ENCODE assay signal across 8 mouse cellular contexts in the genomic region with DNA sequence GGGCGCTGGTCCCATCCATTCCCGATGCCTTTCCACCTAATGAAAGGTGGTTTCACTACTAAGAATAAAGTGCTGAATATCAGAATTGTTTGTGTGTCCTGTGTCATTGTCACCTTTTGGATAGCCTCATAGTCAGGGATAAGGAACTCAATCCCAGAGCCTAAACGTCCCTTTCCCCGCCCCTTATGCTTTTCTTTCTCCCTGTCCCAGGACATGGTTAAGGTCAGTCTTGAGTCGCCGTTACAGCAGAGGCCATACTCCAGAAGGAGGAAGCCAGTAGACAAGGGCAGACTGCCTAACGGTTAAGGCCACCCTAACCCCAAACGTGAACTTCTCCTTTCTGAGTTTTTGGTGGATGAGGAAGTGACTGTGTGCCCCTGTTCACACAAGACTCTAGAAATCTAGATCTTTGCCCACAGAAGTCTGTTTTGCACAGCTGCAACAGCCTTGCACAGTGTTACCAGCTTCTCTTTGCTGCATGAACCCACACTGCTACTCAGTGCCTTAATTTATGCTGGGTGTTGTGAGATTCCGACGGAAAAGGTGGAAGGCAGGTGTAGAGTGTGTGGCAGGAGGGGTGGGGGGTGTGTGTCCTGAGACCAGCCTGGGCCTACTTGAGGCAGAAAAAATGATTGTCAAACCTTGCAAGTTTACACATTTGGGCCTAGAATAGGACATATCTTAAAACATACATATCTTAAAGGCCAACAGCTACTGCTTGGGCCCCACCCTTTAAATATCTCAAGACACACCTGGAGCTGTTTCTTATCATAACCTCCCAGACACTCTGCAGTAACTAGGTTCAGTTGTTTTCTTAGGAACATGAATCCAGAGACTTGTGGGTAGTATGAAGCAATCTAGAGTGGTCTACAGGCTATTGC. TPM values are rescaled to one million over a fixed set of nuclear protein-coding genes. Genes with fewer than 3 reads are reported as not detected.
DNase-seq lines count a peak whose midpoint lies in the region; ATAC-seq and TF ChIP-seq lines count a peak whose summit lies in the region.

No protein-coding gene starts in this region.

- peak overlapping the region; percentile 92 for H3K9ac ChIP-seq in MEL (ENCODE audit: control insufficient read depth, low read depth, low read length, poor library complexity, severe bottlenecking)
- peak overlapping the region; percentile 88 for H3K9ac ChIP-seq in heart, postnatal 0 days (replicated peaks; ENCODE audit: low read depth, low read length)
- peak overlapping the region; percentile 84 for H3K9ac ChIP-seq in limb, embryonic 14.5 days (ENCODE audit: low read depth, low read length, severe bottlenecking)
- H3K9ac ChIP-seq in midbrain, embryonic 14.5 days (replicated peaks; ENCODE audit: low read length), result peak overlapping the region; percentile 88; the same call in 1 of the 2 replicates

- no peak for TF ChIP-seq CTCF in MEL (IDR thresholded peaks at IDR 0.05 in 2 of 3, conservative IDR thresholded peaks at IDR 0.05 in 1 of 3; ENCODE audit: control insufficient read depth in 1 of 3, insufficient read depth in 1 of 3, low read depth in 2 of 3, low read length in 3 of 3, poor library complexity in 1 of 3, severe bottlenecking in 1 of 3)
- TF ChIP-seq CTCF in heart, postnatal 0 days (IDR thresholded peaks at IDR 0.05; ENCODE audit: low read depth), result no peak

- peak; percentile 41 to 79; a peak in 3 of 4 replicates for TF ChIP-seq POLR2A in MEL (IDR thresholded peaks at IDR 0.05; ENCODE audit: control insufficient read depth in 1 of 2, insufficient read depth in 1 of 2, low read depth in 1 of 2, low read length in 2 of 2, poor library complexity in 1 of 2)
- TF ChIP-seq POLR2A in limb, embryonic 14.5 days (IDR thresholded peaks at IDR 0.05; ENCODE audit: borderline replicate concordance, extremely low read depth, insufficient read depth, insufficient read length), result no peak

- peak overlapping the region; percentile 98 for H3K27ac ChIP-seq in MEL (ENCODE audit: control insufficient read depth, low read depth, low read length)
- peak overlapping the region; percentile 98 for H3K27ac ChIP-seq in heart, postnatal 0 days (ENCODE audit: low read depth)
- H3K27ac ChIP-seq in limb, embryonic 14.5 days (replicated peaks; ENCODE audit: low read depth, low read length), result peak overlapping the region; percentile 95
- no peak overlapping the region for H3K27ac ChIP-seq in midbrain, embryonic 14.5 days (replicated peaks; ENCODE audit: low read depth, low read length)

- H3K36me3 ChIP-seq in MEL (ENCODE audit: control insufficient read depth in 1 of 2, insufficient read depth in 2 of 2, low read length in 2 of 2), result peaks cover 0 to 47% of the 10 kb centered on the region in 2 experiments; a peak in 2 of 4 replicates
- peaks cover 13% of the 10 kb centered on the region for H3K36me3 ChIP-seq in heart, postnatal 0 days (replicated peaks; ENCODE audit: control insufficient read depth, insufficient read depth, low read length)
- H3K36me3 ChIP-seq in limb, embryonic 14.5 days (ENCODE audit: control insufficient read depth, insufficient read depth, low read length), result peaks cover 12% of the 10 kb centered on the region
- peaks cover 11% of the 10 kb centered on the region for H3K36me3 ChIP-seq in midbrain, embryonic 14.5 days (ENCODE audit: control insufficient read depth, insufficient read depth, low read length)

- ATAC-seq in common myeloid progenitor, adult 5-6 weeks (replicated peaks; ENCODE audit: low read depth, poor library complexity, severe bottlenecking), result peak; percentile 45
- no peak for ATAC-seq in heart, postnatal 0 days (ENCODE audit: insufficient read depth, low read depth)
- no peak for ATAC-seq in limb, embryonic 14.5 days (ENCODE audit: low FRiP score, low read depth)
- no peak for ATAC-seq in midbrain, embryonic 14.5 days (ENCODE audit: low FRiP score, low TSS enrichment)

- 44% methylated on average over 10 of the region's 10 CpGs for WGBS in heart, postnatal 0 days
- 64% methylated on average over 10 of the region's 10 CpGs for WGBS in limb, embryonic 14.5 days
- 70% methylated on average over 10 of the region's 10 CpGs for WGBS in midbrain, embryonic 14.5 days

- peaks cover 23 to 51% of the 10 kb centered on the region in 2 experiments for H3K4me1 ChIP-seq in MEL (ENCODE audit: control insufficient read depth in 1 of 2, insufficient read depth in 2 of 2, low read length in 2 of 2)
- peaks cover 21% of the 10 kb centered on the region for H3K4me1 ChIP-seq in heart, postnatal 0 days (ENCODE audit: control insufficient read depth, insufficient read depth)
- H3K4me1 ChIP-seq in limb, embryonic 14.5 days (ENCODE audit: control insufficient read depth, insufficient read depth, low read length), result peaks cover 16% of the 10 kb centered on the region
- H3K4me1 ChIP-seq in midbrain, embryonic 14.5 days (ENCODE audit: control insufficient read depth, insufficient read depth, low read length), result peaks cover 13% of the 10 kb centered on the region

- H3K27me3 ChIP-seq in MEL (ENCODE audit: control insufficient read depth in 1 of 2, insufficient read depth in 2 of 2, low read length in 2 of 2), result no peaks in the 10 kb centered on the region
- no peaks in the 10 kb centered on the region for H3K27me3 ChIP-seq in heart, postnatal 0 days (ENCODE audit: control insufficient read depth, insufficient read depth, low read length)
- H3K27me3 ChIP-seq in limb, embryonic 14.5 days (ENCODE audit: control insufficient read depth, insufficient read depth, low read length), result no peaks in the 10 kb centered on the region
- H3K27me3 ChIP-seq in midbrain, embryonic 14.5 days (ENCODE audit: control insufficient read depth, insufficient read depth, low read length), result no peaks in the 10 kb centered on the region

- peak; percentile 98 to 99 for TF ChIP-seq EP300 in MEL (IDR thresholded peaks at IDR 0.05; ENCODE audit: low read depth in 1 of 2, low read length in 2 of 2)
- no peak for TF ChIP-seq EP300 in heart, postnatal 0 days (IDR thresholded peaks at IDR 0.05; ENCODE audit: low read depth)

- H3K79me2 ChIP-seq in MEL (ENCODE audit: control insufficient read depth, insufficient read depth, low read length, poor library complexity), result peaks cover 17% of the 10 kb centered on the region

- DNase-seq in MEL (ENCODE audit: low read depth, low spot score), result peak; percentile 95
- DNase-seq in heart, postnatal 0 days (ENCODE audit: low spot score), result no peak
- DNase-seq in limb, embryonic 14.5 days (ENCODE audit: low spot score), result no peak
- DNase-seq in midbrain, embryonic 14.5 days, result no peak
- peak; percentile 28 for DNase-seq in telencephalon, adult 2 months (ENCODE audit: low read depth, low spot score)
- DNase-seq in urinary bladder, postnatal 25 days (ENCODE audit: low spot score), result no peak
- DNase-seq in left cerebral cortex, postnatal 4 days, result no peak

- peak overlapping the region; percentile 93 for H3K4me2 ChIP-seq in heart, postnatal 0 days (ENCODE audit: low read depth, low read length)
- H3K4me2 ChIP-seq in limb, embryonic 14.5 days (replicated peaks; ENCODE audit: low read depth, low read length, severe bottlenecking), result peak overlapping the region; percentile 82
- H3K4me2 ChIP-seq in midbrain, embryonic 14.5 days (ENCODE audit: low read length), result peak overlapping the region; percentile 85

- H3K4me3 ChIP-seq in MEL (ENCODE audit: control insufficient read depth in 1 of 2, insufficient read depth in 1 of 2, low read depth in 2 of 2, low read length in 2 of 2), result peak overlapping the region; percentile 76 to 79
- H3K4me3 ChIP-seq in heart, postnatal 0 days (ENCODE audit: low read depth, low read length), result peak overlapping the region; percentile 84
- peak overlapping the region; percentile 78 for H3K4me3 ChIP-seq in limb, embryonic 14.5 days (replicated peaks; ENCODE audit: low read length)
- peak overlapping the region; percentile 73 for H3K4me3 ChIP-seq in midbrain, embryonic 14.5 days (replicated peaks; ENCODE audit: low read depth, low read length)

- TF ChIP-seq RAD21 in MEL (IDR thresholded peaks at IDR 0.05; ENCODE audit: low read depth, low read length), result no peak

- intact Hi-C loops in left cerebral cortex, postnatal 4 days (cut with DNase I), result no loop called here

- H3K9me3 ChIP-seq in MEL (replicated peaks; ENCODE audit: insufficient read depth, low read length), result no peaks in the 10 kb centered on the region
- H3K9me3 ChIP-seq in heart, postnatal 0 days (replicated peaks; ENCODE audit: control insufficient read depth, low read length), result no peaks in the 10 kb centered on the region
- no peaks in the 10 kb centered on the region for H3K9me3 ChIP-seq in limb, embryonic 14.5 days (ENCODE audit: control insufficient read depth, low read length)
- no peaks in the 10 kb centered on the region for H3K9me3 ChIP-seq in midbrain, embryonic 14.5 days (ENCODE audit: control insufficient read depth, low read length)

RNA-seq across cellular contexts. Expression of gene Gpx1, which starts 1.8 kb away (rescaled TPM):
- total RNA-seq in MEL (2012; rRNA removed), result 1,163 and 1,351 TPM in 2 replicates
- 1,000 to 10,000 TPM; 1,085 to 1,266 TPM for polyA plus RNA-seq in MEL (2012; ENCODE audit: insufficient read depth in 1 of 2, insufficient read length in 2 of 2, low read depth in 1 of 2, low replicate concordance in 2 of 2, missing spikeins in 1 of 2)
- total RNA-seq in common myeloid progenitor, adult 5-6 weeks (2017), result 1,127 and 1,204 TPM in 2 replicates
- 319 and 336 TPM in 2 replicates for total RNA-seq in heart, postnatal 0 days (2014; rRNA removed; ENCODE audit: low replicate concordance)
- polyA plus RNA-seq in heart, postnatal 0 days (2015; fragmentation: Nextera tagmentation; extraction: Ambion mirVana), result 578 and 581 TPM in 2 replicates
- 476 and 533 TPM in 2 replicates for polyA plus RNA-seq in limb, embryonic 14.5 days (2012; rRNA removed)
- 686 and 718 TPM in 2 replicates for polyA plus RNA-seq in limb, embryonic 14.5 days (2014; fragmentation: Nextera tagmentation; extraction: Ambion mirVana)
- polyA plus RNA-seq in midbrain, embryonic 14.5 days (2014; fragmentation: Nextera tagmentation; extraction: Ambion mirVana), result 476 and 480 TPM in 2 replicates
- 100 to 1,000 TPM; 113 to 116 TPM for total RNA-seq in left cerebral cortex, postnatal 4 days (2021)

RNA-seq across cellular contexts. Expression of gene Usp4, which starts 7.2 kb away (rescaled TPM):
- 85.4 and 88.4 TPM in 2 replicates for total RNA-seq in MEL (2012; rRNA removed)
- 100 to 1,000 TPM in 1 of 2 experiments, not detected in 1; 128 TPM for polyA plus RNA-seq in MEL (2012; ENCODE audit: insufficient read depth in 1 of 2, insufficient read length in 2 of 2, low read depth in 1 of 2, low replicate concordance in 2 of 2, missing spikeins in 1 of 2)
- total RNA-seq in common myeloid progenitor, adult 5-6 weeks (2017), result 49.2 and 75.5 TPM in 2 replicates
- total RNA-seq in heart, postnatal 0 days (2014; rRNA removed; ENCODE audit: low replicate concordance), result 71.1 and 76.8 TPM in 2 replicates
- polyA plus RNA-seq in heart, postnatal 0 days (2015; fragmentation: Nextera tagmentation; extraction: Ambion mirVana), result 54.9 and 60.6 TPM in 2 replicates
- polyA plus RNA-seq in limb, embryonic 14.5 days (2012; rRNA removed), result 86.1 and 86.8 TPM in 2 replicates
- polyA plus RNA-seq in limb, embryonic 14.5 days (2014; fragmentation: Nextera tagmentation; extraction: Ambion mirVana), result 102 and 107 TPM in 2 replicates
- polyA plus RNA-seq in midbrain, embryonic 14.5 days (2014; fragmentation: Nextera tagmentation; extraction: Ambion mirVana), result 113 and 144 TPM in 2 replicates
- 100 to 1,000 TPM; 142 to 150 TPM for total RNA-seq in left cerebral cortex, postnatal 4 days (2021)

RNA-seq across cellular contexts. Expression of gene Tcta, which starts 34.5 kb away (rescaled TPM):
- 3.4 and 4.9 TPM in 2 replicates for total RNA-seq in MEL (2012; rRNA removed)
- polyA plus RNA-seq in MEL (2012; ENCODE audit: insufficient read depth in 1 of 2, insufficient read length in 2 of 2, low read depth in 1 of 2, low replicate concordance in 2 of 2, missing spikeins in 1 of 2), result 1 to 10 TPM in 1 of 2 experiments, not detected in 1; 7.0 TPM
- total RNA-seq in common myeloid progenitor, adult 5-6 weeks (2017), result 5.4 and 7.9 TPM in 2 replicates
- 46.1 and 46.9 TPM in 2 replicates for total RNA-seq in heart, postnatal 0 days (2014; rRNA removed; ENCODE audit: low replicate concordance)
- polyA plus RNA-seq in heart, postnatal 0 days (2015; fragmentation: Nextera tagmentation; extraction: Ambion mirVana), result 42.1 and 49.9 TPM in 2 replicates
- polyA plus RNA-seq in limb, embryonic 14.5 days (2012; rRNA removed), result 36.8 and 41.4 TPM in 2 replicates
- 37.4 and 38.6 TPM in 2 replicates for polyA plus RNA-seq in limb, embryonic 14.5 days (2014; fragmentation: Nextera tagmentation; extraction: Ambion mirVana)
- polyA plus RNA-seq in midbrain, embryonic 14.5 days (2014; fragmentation: Nextera tagmentation; extraction: Ambion mirVana), result 52.3 and 56.3 TPM in 2 replicates
- 10 to 100 TPM; 30.0 to 35.6 TPM for total RNA-seq in left cerebral cortex, postnatal 4 days (2021)

RNA-seq across cellular contexts. Expression of gene Rhoa, which starts 34.6 kb away (rescaled TPM):
- 80.9 and 83.1 TPM in 2 replicates for total RNA-seq in MEL (2012; rRNA removed)
- polyA plus RNA-seq in MEL (2012; ENCODE audit: insufficient read depth in 1 of 2, insufficient read length in 2 of 2, low read depth in 1 of 2, low replicate concordance in 2 of 2, missing spikeins in 1 of 2), result 100 to 1,000 TPM in 1 of 2 experiments, not detected in 1; 241 TPM
- total RNA-seq in common myeloid progenitor, adult 5-6 weeks (2017), result 256 and 280 TPM in 2 replicates
- total RNA-seq in heart, postnatal 0 days (2014; rRNA removed; ENCODE audit: low replicate concordance), result 167 and 207 TPM in 2 replicates
- 326 and 332 TPM in 2 replicates for polyA plus RNA-seq in heart, postnatal 0 days (2015; fragmentation: Nextera tagmentation; extraction: Ambion mirVana)
- 214 and 240 TPM in 2 replicates for polyA plus RNA-seq in limb, embryonic 14.5 days (2012; rRNA removed)
- 296 and 326 TPM in 2 replicates for polyA plus RNA-seq in limb, embryonic 14.5 days (2014; fragmentation: Nextera tagmentation; extraction: Ambion mirVana)
- polyA plus RNA-seq in midbrain, embryonic 14.5 days (2014; fragmentation: Nextera tagmentation; extraction: Ambion mirVana), result 217 and 224 TPM in 2 replicates
- total RNA-seq in left cerebral cortex, postnatal 4 days (2021), result 100 to 1,000 TPM; 191 to 205 TPM

RNA-seq across cellular contexts. Expression of gene Amt, which starts 43.8 kb away (rescaled TPM):
- total RNA-seq in MEL (2012; rRNA removed), result 0.15 and 0.26 TPM in 2 replicates
- polyA plus RNA-seq in MEL (2012; ENCODE audit: insufficient read depth in 1 of 2, insufficient read length in 2 of 2, low read depth in 1 of 2, low replicate concordance in 2 of 2, missing spikeins in 1 of 2), result under 1 TPM in 1 of 2 experiments, not detected in 1; 0.58 TPM
- 0.82 TPM in 1 of 2 replicates, not detected in the other for total RNA-seq in common myeloid progenitor, adult 5-6 weeks (2017)
- 3.7 and 14.5 TPM in 2 replicates for total RNA-seq in heart, postnatal 0 days (2014; rRNA removed; ENCODE audit: low replicate concordance)
- polyA plus RNA-seq in heart, postnatal 0 days (2015; fragmentation: Nextera tagmentation; extraction: Ambion mirVana), result 5.4 and 6.4 TPM in 2 replicates
- 28.2 and 29.7 TPM in 2 replicates for polyA plus RNA-seq in limb, embryonic 14.5 days (2012; rRNA removed)
- polyA plus RNA-seq in limb, embryonic 14.5 days (2014; fragmentation: Nextera tagmentation; extraction: Ambion mirVana), result 6.9 and 7.0 TPM in 2 replicates
- polyA plus RNA-seq in midbrain, embryonic 14.5 days (2014; fragmentation: Nextera tagmentation; extraction: Ambion mirVana), result 23.2 and 23.5 TPM in 2 replicates
- total RNA-seq in left cerebral cortex, postnatal 4 days (2021), result 10 to 100 TPM; 25.0 to 26.7 TPM

Comparison
In these comparisons a context has a peak if more than half of its experiments do, and no peak if none do; other contexts are left out.
1. DNase-seq: peak in MEL (single experiment) and telencephalon, adult 2 months (single experiment); none in heart, postnatal 0 days (single experiment), limb, embryonic 14.5 days (single experiment), midbrain, embryonic 14.5 days (single experiment), urinary bladder, postnatal 25 days (single experiment) and left cerebral cortex, postnatal 4 days (single experiment).
2. Peak in every context shown above with its lines, with median percentiles within 50 percentile points of each other: H3K4me3 ChIP-seq, H3K9ac ChIP-seq and H3K4me2 ChIP-seq.